Mouse (Mus musculus): Measurements from ENCODE around the gene Gm3029. TPM values are rescaled to one million over a fixed set of nuclear protein-coding genes. Genes with fewer than 3 reads are reported as not detected.
"Not testable (repeated sequence)": the region's sequence is repeated elsewhere in the genome, so short reads cannot be mapped to it uniquely, and the experiment has no call there.

Gm3029 gene
- not detected in 2 replicates for total RNA-seq (2021)
- long read RNA-seq: 0 reads

- DNase-seq: not testable (repeated sequence)
These were observed at the start of gene Gm3029 for GRCm38 (mm10) chr14:3931456-3931855. Gene Gm3029, plus strand, starts transcription at chr14:3931756.

- DNase-seq: not testable (repeated sequence)
These were observed 47.7 kb upstream of the Gm3029 start, which contains the start of gene Gm2916 for GRCm38 (mm10) chr14:3883872-3884271. Gene Gm2916, plus strand, starts transcription at chr14:3884172.

- not testable (repeated sequence) for DNase-seq
These were observed 31.7 kb downstream of the Gm3029 start, which contains the start of gene Gm3095 for GRCm38 (mm10) chr14:3963247-3963646. Gene Gm3095, plus strand, starts transcription at chr14:3963547.

Other genes with a start within 250 kb of the Gm3029 start
- not detected in 2 replicates for gene Gm3043, start 243.0 kb upstream of the Gm3029 start, total RNA-seq (2021)
- not detected in 2 replicates for gene Gm3002, start 121.7 kb upstream of the Gm3029 start, total RNA-seq (2021)
- gene Gm3033, start 85.5 kb upstream of the Gm3029 start, total RNA-seq (2021): not detected in 2 replicates
- not detected in 2 replicates for gene Gm2916, start 47.6 kb upstream of the Gm3029 start, total RNA-seq (2021)
- not detected in 2 replicates for gene Gm3095, start 31.8 kb downstream of the Gm3029 start, total RNA-seq (2021)
- not detected in 2 replicates for gene Gm3099, start 66.6 kb downstream of the Gm3029 start, total RNA-seq (2021)
- not detected in 2 replicates for gene Gm5796, start 92.2 kb downstream of the Gm3029 start, total RNA-seq (2021)
- 0.24 TPM in 1 of 2 replicates, not detected in the other for gene Gm3115, start 152.4 kb downstream of the Gm3029 start, total RNA-seq (2021)
- 0.81 and 0.91 TPM in 2 replicates for gene Gm8108, start 178.8 kb downstream of the Gm3029 start, total RNA-seq (2021)
- not detected in 2 replicates for gene Gm3127, start 233.3 kb downstream of the Gm3029 start, total RNA-seq (2021)

Data from adrenal gland, postnatal 25 days (tissue).